Comparison of ENCODE assay signal across 8 mouse cellular contexts in the genomic region with DNA sequence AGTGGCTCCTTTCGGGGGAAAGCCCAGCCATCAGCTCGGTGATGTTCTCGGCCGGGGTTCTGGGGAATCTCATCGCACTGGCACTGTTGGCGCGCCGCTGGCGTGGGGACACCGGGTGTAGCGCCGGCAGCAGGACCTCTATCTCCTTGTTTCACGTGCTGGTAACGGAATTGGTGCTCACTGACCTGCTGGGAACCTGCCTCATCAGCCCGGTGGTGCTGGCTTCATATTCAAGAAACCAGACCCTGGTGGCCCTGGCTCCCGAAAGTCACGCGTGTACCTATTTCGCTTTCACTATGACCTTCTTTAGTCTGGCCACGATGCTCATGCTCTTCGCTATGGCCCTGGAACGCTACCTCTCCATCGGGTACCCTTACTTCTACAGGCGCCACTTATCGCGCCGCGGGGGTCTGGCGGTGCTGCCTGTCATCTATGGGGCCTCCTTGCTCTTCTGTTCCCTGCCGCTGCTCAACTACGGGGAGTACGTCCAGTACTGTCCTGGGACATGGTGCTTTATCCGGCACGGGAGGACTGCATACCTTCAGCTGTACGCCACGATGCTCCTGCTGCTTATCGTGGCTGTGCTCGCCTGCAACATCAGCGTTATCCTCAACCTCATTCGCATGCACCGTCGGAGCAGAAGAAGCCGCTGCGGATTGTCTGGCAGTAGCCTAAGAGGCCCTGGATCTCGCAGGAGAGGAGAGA. TPM values are rescaled to one million over a fixed set of nuclear protein-coding genes. Genes with fewer than 3 reads are reported as not detected.
DNase-seq lines count a peak whose midpoint lies in the region; ATAC-seq and TF ChIP-seq lines count a peak whose summit lies in the region.

No protein-coding gene starts in this region.

- H3K27ac ChIP-seq in heart, adult 2 months = no peak overlapping the region; the same call in 1 of the 2 replicates
- no peak overlapping the region for H3K27ac ChIP-seq in liver, embryonic 12.5 days
- no peak overlapping the region for H3K27ac ChIP-seq in neural tube, embryonic 14.5 days (ENCODE audit: low read depth, low read length)

- WGBS in heart, adult 2 months = 2% methylated on average over 45 of the region's 45 CpGs
- WGBS in liver, embryonic 12.5 days (ENCODE audit: insufficient replicate concordance) = 1% methylated on average over 45 of the region's 45 CpGs
- 1% methylated on average over 45 of the region's 45 CpGs for WGBS in neural tube, embryonic 14.5 days

- no peak for TF ChIP-seq EP300 in heart, adult 2 months (IDR thresholded peaks at IDR 0.05; ENCODE audit: insufficient read depth, low read depth, low read length)

- TF ChIP-seq POLR2A in heart, adult 2 months (IDR thresholded peaks at IDR 0.05; ENCODE audit: insufficient read depth, low read depth, low read length) = no peak

- H3K4me1 ChIP-seq in heart, adult 2 months (ENCODE audit: control insufficient read depth, insufficient read depth, low read length) = no peaks in the 10 kb centered on the region
- H3K4me1 ChIP-seq in liver, embryonic 12.5 days = peaks cover 15% of the 10 kb centered on the region
- H3K4me1 ChIP-seq in neural tube, embryonic 14.5 days (ENCODE audit: control insufficient read depth, insufficient read depth, low read length) = peaks cover 5% of the 10 kb centered on the region

- no peak for TF ChIP-seq CTCF in heart, adult 2 months (IDR thresholded peaks at IDR 0.05)

- H3K27me3 ChIP-seq in heart, adult 2 months (ENCODE audit: control insufficient read depth, insufficient read depth, low read length) = peaks cover 9% of the 10 kb centered on the region; the same call in 1 of the 2 replicates
- peaks cover 25% of the 10 kb centered on the region for H3K27me3 ChIP-seq in liver, embryonic 12.5 days (replicated peaks)
- no peaks in the 10 kb centered on the region; the same call in 1 of the 2 replicates for H3K27me3 ChIP-seq in neural tube, embryonic 14.5 days (ENCODE audit: control insufficient read depth, insufficient read depth, low read length)

- peak overlapping the region; percentile 68 for H3K4me2 ChIP-seq in liver, embryonic 12.5 days
- peak overlapping the region; percentile 89 for H3K4me2 ChIP-seq in neural tube, embryonic 14.5 days (ENCODE audit: low read depth, low read length)

- H3K9me3 ChIP-seq in liver, embryonic 12.5 days (replicated peaks) = no peaks in the 10 kb centered on the region
- no peaks in the 10 kb centered on the region for H3K9me3 ChIP-seq in neural tube, embryonic 14.5 days (ENCODE audit: control insufficient read depth, low read length)

- ATAC-seq in liver, embryonic 12.5 days = no peak
- ATAC-seq in neural tube, embryonic 14.5 days (ENCODE audit: low read depth) = peak; percentile 68

- H3K9ac ChIP-seq in heart, adult 2 months (ENCODE audit: low read depth, low read length) = peak overlapping the region; percentile 46
- H3K9ac ChIP-seq in liver, embryonic 12.5 days = 0 out of 2 replicates have a peak overlapping the region, but pooled peaks have one; percentile 36
- H3K9ac ChIP-seq in neural tube, embryonic 14.5 days (replicated peaks; ENCODE audit: low read depth, low read length) = peak overlapping the region; percentile 35

- peak; percentile 13 to 38 for DNase-seq in heart, adult 2 months
- no peak for DNase-seq in heart, adult 8-10 months (ENCODE audit: low spot score)
- DNase-seq in CD4-positive, CD25-positive, alpha-beta regulatory T cell, adult 2 months (ENCODE audit: low read depth, low spot score) = peak; percentile 49
- peak; percentile 26 for DNase-seq in embryo, embryonic 10 days (ENCODE audit: low spot score)
- DNase-seq in heart, postnatal 14 days = peak; percentile 5 to 15
- no peak for DNase-seq in left cerebral cortex, postnatal 25 days (ENCODE audit: low spot score in 2 of 2)

- intact Hi-C loops in heart, adult 2 months (cut with DNase I) = loop anchor here (1.0 kb wide), 1 partner anchor 156 kb away; no protein-coding TSS in a partner anchor
- intact Hi-C loops in heart, postnatal 14 days (cut with DNase I) = loop anchor here (10.0 kb wide), 1 partner anchor 786 kb away; no protein-coding TSS in a partner anchor
- intact Hi-C loops in left cerebral cortex, postnatal 25 days (cut with DNase I) = no loop called here

- H3K79me2 ChIP-seq in heart, adult 2 months (replicated peaks; ENCODE audit: control insufficient read depth, insufficient read depth, low read length) = no peaks in the 10 kb centered on the region

- peak overlapping the region; percentile 47 for H3K4me3 ChIP-seq in heart, adult 2 months
- H3K4me3 ChIP-seq in liver, embryonic 12.5 days = peak overlapping the region; percentile 50
- peak overlapping the region; percentile 41 for H3K4me3 ChIP-seq in neural tube, embryonic 14.5 days (ENCODE audit: low read depth, low read length)

- H3K36me3 ChIP-seq in heart, adult 2 months (ENCODE audit: control insufficient read depth, insufficient read depth, low read length) = no peaks in the 10 kb centered on the region
- H3K36me3 ChIP-seq in liver, embryonic 12.5 days = no peaks in the 10 kb centered on the region
- H3K36me3 ChIP-seq in neural tube, embryonic 14.5 days (ENCODE audit: control insufficient read depth, insufficient read depth, low read length) = no peaks in the 10 kb centered on the region

RNA-seq across cellular contexts. Expression of a gene that starts 1.2 kb away (rescaled TPM):
- under 1 TPM; 0.13 to 0.20 TPM for total RNA-seq in heart, adult 2 months (2021)
- 0.15 and 0.51 TPM in 2 replicates for polyA plus RNA-seq in heart, adult 2 months (2012; rRNA removed)
- under 1 TPM; 0.11 to 0.28 (median 0.18) TPM for total RNA-seq in heart, adult 8-10 months (2022)
- under 1 TPM; 0.32 to 0.48 TPM for total RNA-seq in heart, postnatal 14 days (2021)
- 0.39 and 0.50 TPM in 2 replicates for polyA plus RNA-seq in liver, embryonic 12.5 days (2016; fragmentation: Nextera tagmentation; extraction: Ambion mirVana)
- polyA plus RNA-seq in neural tube, embryonic 14.5 days (2014; fragmentation: Nextera tagmentation; extraction: Ambion mirVana) = 1.6 and 2.4 TPM in 2 replicates
- under 1 TPM; 0.16 to 0.30 TPM for total RNA-seq in left cerebral cortex, postnatal 25 days (2021)

Comparison
In these comparisons a context has a peak if more than half of its experiments do, and no peak if none do; other contexts are left out.
1. DNase-seq: peak in heart, adult 2 months (2 of 2), CD4-positive, CD25-positive, alpha-beta regulatory T cell, adult 2 months (single experiment), embryo, embryonic 10 days (single experiment) and heart, postnatal 14 days (2 of 2); none in heart, adult 8-10 months (single experiment) and left cerebral cortex, postnatal 25 days (0 of 2).
2. Peak in every context shown above with its lines, with median percentiles within 50 percentile points of each other: H3K4me3 ChIP-seq and H3K9ac ChIP-seq.